Mouse (Mus musculus): ENCODE results near the gene Ptma.

- TF ChIP-seq POLR2A (IDR thresholded peaks at IDR 0.05; ENCODE audit: insufficient read depth, low read length) (no peak), EP300 (IDR thresholded peaks at IDR 0.05; ENCODE audit: insufficient read depth, low read depth, low read length) (no peak), CTCF (IDR thresholded peaks at IDR 0.05; ENCODE audit: low read depth, low read length) (no peak)
These were observed 44.9 kb downstream of the Ptma start for GRCm38 (mm10) chr1:86571381-86571780.
